Mouse (Mus musculus): ENCODE measurements around the gene Zfp213. TPM values are rescaled to one million over a fixed set of nuclear protein-coding genes. Genes with fewer than 3 reads are reported as not detected.
"Not testable (repeated sequence)": the region's sequence is repeated elsewhere in the genome, so short reads cannot be mapped to it uniquely, and the experiment has no call there.

Zfp213 gene
- polyA plus RNA-seq, 2 experiments: 3.7 to 4.1 TPM

DNA sequence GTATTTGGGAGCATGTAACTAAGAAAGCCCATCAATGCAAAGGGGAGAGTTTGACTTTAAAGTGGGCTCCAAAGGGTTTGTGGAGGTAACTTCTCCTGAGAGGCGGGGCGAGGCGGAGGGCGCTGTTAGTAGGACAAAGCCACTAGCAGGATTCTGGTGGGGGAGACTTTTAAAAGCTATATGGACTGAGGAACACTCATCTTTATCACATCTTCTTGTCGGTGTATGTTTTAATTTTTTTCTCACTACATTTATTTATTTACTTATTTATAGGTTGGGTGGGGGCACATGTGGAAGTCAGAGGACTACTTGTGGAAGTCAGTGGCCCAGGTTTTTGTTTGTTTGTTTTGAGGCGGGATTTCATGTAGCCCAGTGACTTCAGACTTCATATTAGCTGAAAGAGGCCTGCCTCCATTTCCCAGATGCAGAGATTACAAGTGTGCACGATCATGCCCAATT is 35.6 kb upstream of the Zfp213 start:
- Histone ChIP-seq H3K9ac (replicated peaks) (peak overlapping the region; percentile 60), H3K36me3 (replicated peaks; ENCODE audit: control insufficient read depth, insufficient read depth, low read depth) (no peaks in the 10 kb centered on the region), H3K27ac (no peak overlapping the region; the same call in none of the 2 replicates), H3K4me1 (replicated peaks; ENCODE audit: control insufficient read depth in 2 of 2, insufficient read depth in 2 of 2, low read length in 1 of 2) (peaks cover 0 to 12% of the 10 kb centered on the region in 2 experiments; a peak in 2 of 4 replicates), H3K4me2 (ENCODE audit: low read depth) (peak overlapping the region; percentile 83), H3K4me3 (ENCODE audit: insufficient read depth in 1 of 2, low read depth in 2 of 2, low read length in 2 of 2) (peak overlapping the region; percentile 59 to 77), H3K9me3 (ENCODE audit: control insufficient read depth, low read length) (no peaks in the 10 kb centered on the region), H3K27me3 (ENCODE audit: control insufficient read depth, insufficient read depth, low read length) (no peaks in the 10 kb centered on the region)
- peak; percentile 11; the same call in 1 of the 2 replicates for ATAC-seq (ENCODE audit: insufficient read depth)
- 14% methylated on average over 7 of the region's 7 CpGs for WGBS (ENCODE audit: insufficient replicate concordance)
- no peak for TF ChIP-seq EP300 (IDR thresholded peaks at IDR 0.05; ENCODE audit: low read depth)
- no peak for TF ChIP-seq CTCF (IDR thresholded peaks at IDR 0.05; ENCODE audit: low read depth)
- peak in 1 of 3 experiments; percentile 39 for DNase-seq (ENCODE audit: low read depth in 3 of 3, low spot score in 3 of 3)

DNA sequence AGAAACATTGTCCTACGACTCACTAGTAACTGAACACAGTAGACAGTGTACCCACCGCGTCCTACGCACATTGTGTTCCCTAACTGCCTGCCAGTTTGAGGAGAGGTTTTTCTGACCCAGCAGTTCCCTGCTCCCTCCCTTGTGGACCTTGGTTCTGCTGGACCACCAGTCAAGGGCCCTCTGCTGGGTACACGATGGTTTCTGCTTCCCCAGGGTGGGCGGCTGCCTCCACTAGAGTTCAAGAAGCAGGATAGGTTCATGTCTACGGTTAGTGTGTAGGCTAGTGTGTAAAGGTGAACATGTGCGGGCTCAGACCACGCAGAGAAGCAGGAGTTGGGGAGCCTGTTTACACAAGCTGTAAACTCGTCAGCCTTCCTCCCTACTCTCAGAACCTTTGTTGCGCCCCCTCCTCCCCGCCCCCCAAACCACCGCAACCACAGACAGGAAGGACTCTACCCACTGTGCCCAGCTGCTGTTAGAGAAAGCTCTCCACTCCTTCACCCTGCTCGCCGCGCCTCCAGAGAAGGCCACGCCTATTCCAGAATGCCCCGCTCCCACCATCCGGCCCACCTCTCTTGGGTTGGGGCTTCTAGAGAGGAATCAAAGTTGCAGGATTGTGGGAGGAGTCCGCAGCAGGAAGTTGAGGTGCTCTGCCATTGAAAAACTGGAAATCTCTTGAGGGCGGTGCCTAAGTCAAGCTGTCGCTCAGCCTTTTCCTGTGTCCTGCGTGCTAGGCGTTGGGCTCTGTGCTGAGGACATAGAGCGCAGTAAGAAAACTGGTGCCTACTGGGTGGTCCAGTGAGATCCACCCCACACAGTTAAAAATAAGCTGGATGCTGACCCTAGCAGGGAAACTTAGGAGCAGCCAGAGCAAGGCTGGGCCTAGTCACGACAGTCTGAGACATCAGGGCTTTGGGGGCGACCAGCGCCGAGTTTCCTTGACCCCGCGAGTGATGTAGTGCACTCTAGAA is 34.8 kb upstream of the Zfp213 start, which contains the start of gene Zfp13:
Gene Zfp13 (minus strand): TSS at position 906 of the 971 bp plus-strand sequence.
- Histone ChIP-seq H3K27ac (no peak within 1 kb of the TSS; the same call in none of the 2 replicates), H3K4me3 (ENCODE audit: insufficient read depth in 1 of 2, low read depth in 2 of 2, low read length in 2 of 2) (peak within 1 kb of the TSS; percentile 59 to 77), H3K27me3 (ENCODE audit: control insufficient read depth, insufficient read depth, low read length) (no peaks in the 10 kb centered on the region), H3K9me3 (ENCODE audit: control insufficient read depth, low read length) (no peaks in the 10 kb centered on the region), H3K9ac (replicated peaks) (peak within 1 kb of the TSS; percentile 60), H3K4me1 (replicated peaks; ENCODE audit: control insufficient read depth in 2 of 2, insufficient read depth in 2 of 2, low read length in 1 of 2) (peaks cover 0 to 12% of the 10 kb centered on the region in 2 experiments; a peak in 2 of 4 replicates), H3K4me2 (ENCODE audit: low read depth) (peak within 1 kb of the TSS; percentile 83), H3K36me3 (replicated peaks; ENCODE audit: control insufficient read depth, insufficient read depth, low read depth) (no peaks in the 10 kb centered on the region)
- DNase-seq (ENCODE audit: low read depth in 3 of 3, low spot score in 3 of 3): peak; percentile 71 to 74 (median 73)
- WGBS (ENCODE audit: insufficient replicate concordance): 4% methylated on average over 29 of the region's 31 CpGs
- peak; percentile 91 for ATAC-seq (ENCODE audit: insufficient read depth)
- TF ChIP-seq EP300 (IDR thresholded peaks at IDR 0.05; ENCODE audit: low read depth): no peak
- TF ChIP-seq CTCF (IDR thresholded peaks at IDR 0.05; ENCODE audit: low read depth): no peak

DNA sequence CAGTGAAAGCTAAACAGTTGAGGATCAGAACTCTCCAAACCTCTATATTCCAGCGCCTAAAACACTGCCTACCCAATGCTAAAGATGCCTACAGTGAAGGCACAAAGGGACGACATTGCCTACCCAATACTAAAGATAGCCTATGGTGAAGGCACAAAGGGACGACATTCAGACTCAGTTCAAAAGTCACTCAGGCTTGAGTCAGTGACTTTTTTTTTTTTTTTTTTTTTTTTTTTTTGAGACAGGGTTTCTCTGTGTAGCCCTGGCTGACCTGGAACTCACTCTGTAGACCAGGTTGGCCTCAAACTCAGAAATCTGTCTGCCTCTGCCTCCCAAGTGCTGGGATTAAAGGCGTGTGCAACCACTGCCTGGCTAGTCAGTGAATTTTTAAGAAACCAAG is 31.1 kb upstream of the Zfp213 start:
- H3K27ac ChIP-seq; ATAC-seq (ENCODE audit: insufficient read depth); H3K27me3 ChIP-seq (ENCODE audit: control insufficient read depth, insufficient read depth, low read length); DNase-seq (ENCODE audit: low read depth in 3 of 3, low spot score in 3 of 3); H3K36me3 ChIP-seq (replicated peaks; ENCODE audit: control insufficient read depth, insufficient read depth, low read depth); H3K9ac ChIP-seq (replicated peaks); H3K4me2 ChIP-seq (ENCODE audit: low read depth); H3K4me3 ChIP-seq (ENCODE audit: insufficient read depth in 1 of 2, low read depth in 2 of 2, low read length in 2 of 2); H3K9me3 ChIP-seq (ENCODE audit: control insufficient read depth, low read length): not testable (repeated sequence)
- H3K4me1 ChIP-seq (replicated peaks; ENCODE audit: control insufficient read depth in 2 of 2, insufficient read depth in 2 of 2, low read length in 1 of 2): peaks cover 3 to 21% of the 10 kb centered on the region in 2 experiments; a peak in 2 of 4 replicates
- WGBS (ENCODE audit: insufficient replicate concordance): 55% methylated on average over 4 of the region's 4 CpGs

DNA sequence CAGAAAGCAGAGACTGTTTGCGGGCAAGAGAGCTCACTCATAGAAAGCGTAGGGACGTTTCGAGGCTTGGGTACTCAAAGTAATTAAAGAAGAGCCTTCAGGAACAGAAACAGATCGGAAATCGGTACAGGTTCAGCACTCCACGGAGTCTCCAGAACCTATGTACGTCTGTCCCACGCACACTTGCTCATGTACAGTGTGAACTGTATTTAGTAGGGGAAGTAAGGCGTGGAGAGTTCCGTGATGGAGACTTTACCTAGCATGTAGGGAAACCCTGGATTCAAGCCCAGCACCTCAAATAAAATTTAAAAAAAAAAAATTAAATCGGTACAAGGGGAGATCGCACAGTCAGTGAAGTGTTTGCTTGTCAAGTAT is 28.9 kb upstream of the Zfp213 start:
- DNase-seq (ENCODE audit: low read depth in 3 of 3, low spot score in 3 of 3): no peak
- Histone ChIP-seq H3K27me3 (ENCODE audit: control insufficient read depth, insufficient read depth, low read length) (no peaks in the 10 kb centered on the region), H3K9ac (replicated peaks) (peak overlapping the region; percentile 68), H3K4me1 (replicated peaks; ENCODE audit: control insufficient read depth in 2 of 2, insufficient read depth in 2 of 2, low read length in 1 of 2) (peaks cover 3 to 11% of the 10 kb centered on the region in 2 experiments; a peak in 2 of 4 replicates), H3K27ac (no peak overlapping the region), H3K9me3 (ENCODE audit: control insufficient read depth, low read length) (no peaks in the 10 kb centered on the region), H3K4me2 (ENCODE audit: low read depth) (peak overlapping the region; percentile 94), H3K36me3 (replicated peaks; ENCODE audit: control insufficient read depth, insufficient read depth, low read depth) (no peaks in the 10 kb centered on the region), H3K4me3 (ENCODE audit: insufficient read depth in 1 of 2, low read depth in 2 of 2, low read length in 2 of 2) (peak overlapping the region; percentile 68 to 83)
- 9% methylated on average over 13 of the region's 13 CpGs for WGBS (ENCODE audit: insufficient replicate concordance)
- ATAC-seq (ENCODE audit: insufficient read depth): peak; percentile 59
- no peak for TF ChIP-seq EP300 (IDR thresholded peaks at IDR 0.05; ENCODE audit: low read depth)
- TF ChIP-seq CTCF (IDR thresholded peaks at IDR 0.05; ENCODE audit: low read depth): no peak
